Mouse (Mus musculus) spleen, adult 2 months (tissue): ENCODE results near the gene Rdh9.

Source experiments
- CTCF ChIP-seq: fragments of 200-500 bp; IDR thresholded peaks from 2 replicates; pipeline ENCODE4 v1.5.1; 2011; ENCODE audit warnings: mild to moderate bottlenecking, inconsistent platforms; ENCODE audit not compliant: insufficient read depth, insufficient read length, insufficient replicate concordance; ENCODE audit errors: extremely low read depth
- POLR2A ChIP-seq: fragments of 200-500 bp; IDR thresholded peaks from 2 replicates; pipeline ENCODE4 v1.6.1; 2011; ENCODE audit warnings: low read depth, low read length, inconsistent platforms

DNA sequence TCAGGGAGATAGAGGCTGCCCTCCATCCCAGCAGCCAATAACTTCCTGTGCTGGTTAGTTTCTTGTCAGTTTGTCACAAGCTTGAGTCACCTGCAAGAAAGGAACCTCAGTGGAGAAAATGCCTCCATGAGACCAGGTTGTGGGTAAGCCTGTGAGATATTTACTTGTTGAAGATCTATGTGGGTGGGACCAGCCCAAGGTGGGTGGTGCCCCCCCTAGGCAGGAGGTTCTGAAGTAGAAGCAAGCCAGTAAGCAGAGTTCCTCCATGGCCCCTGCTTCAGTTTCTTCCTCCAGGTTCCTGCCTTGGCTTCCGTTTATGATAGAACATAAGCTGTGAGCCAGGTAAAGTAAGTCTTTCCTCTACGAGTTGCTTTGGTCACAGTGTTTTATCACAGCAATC, 39.9 kb upstream of the Rdh9 start:
- no peak for TF ChIP-seq POLR2A
- no peak for TF ChIP-seq CTCF
